Mouse (Mus musculus) thymus, adult 2 months (tissue): ENCODE data around the gene Ptpn3.

Source experiments
- CTCF ChIP-seq: fragments of 200-500 bp; IDR thresholded peaks from 2 replicates; pipeline ENCODE4 v1.5.1; 2012; ENCODE audit warnings: mild to moderate bottlenecking, control low read depth, low read length, moderate library complexity, borderline replicate concordance; ENCODE audit not compliant: control insufficient read depth, poor library complexity, insufficient read depth; ENCODE audit errors: extremely low read depth
- POLR2A ChIP-seq: fragments of 200-500 bp; IDR thresholded peaks from 2 replicates; pipeline ENCODE4 v1.6.1; 2012; ENCODE audit warnings: mild to moderate bottlenecking, low read length, control low read depth, moderate library complexity; ENCODE audit not compliant: control insufficient read depth, poor library complexity, insufficient read depth; ENCODE audit errors: extremely low read depth

DNA sequence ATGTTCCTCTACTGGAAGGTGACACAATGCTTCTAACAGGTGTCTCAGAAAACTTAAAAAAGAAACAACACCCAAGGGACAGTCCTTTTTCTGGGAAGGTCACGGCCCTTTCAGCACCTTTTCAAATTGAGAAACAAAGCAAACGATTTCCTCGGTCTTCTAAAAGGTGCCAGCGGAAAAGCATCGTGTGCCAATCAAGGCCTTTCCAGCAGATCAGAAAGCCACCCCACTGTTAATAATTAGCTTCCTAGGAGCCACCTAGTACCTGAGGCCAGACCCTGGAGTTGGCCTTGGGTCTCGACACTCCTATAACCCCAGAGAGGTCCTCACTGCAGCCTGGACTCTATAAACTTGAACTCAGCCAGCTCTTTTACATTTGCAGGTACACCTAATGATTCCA is 19.0 kb downstream of the Ptpn3 start:
- TF ChIP-seq POLR2A (no peak), CTCF (no peak)
